Mouse (Mus musculus): Measurements from ENCODE around the gene Gm21680. TPM values are rescaled to one million over a fixed set of nuclear protein-coding genes. Genes with fewer than 3 reads are reported as not detected.
"Not testable (repeated sequence)": the region's sequence is repeated elsewhere in the genome, so short reads cannot be mapped to it uniquely, and the experiment has no call there.

Gene Gm21680
- total RNA-seq (2021): not detected

DNA sequence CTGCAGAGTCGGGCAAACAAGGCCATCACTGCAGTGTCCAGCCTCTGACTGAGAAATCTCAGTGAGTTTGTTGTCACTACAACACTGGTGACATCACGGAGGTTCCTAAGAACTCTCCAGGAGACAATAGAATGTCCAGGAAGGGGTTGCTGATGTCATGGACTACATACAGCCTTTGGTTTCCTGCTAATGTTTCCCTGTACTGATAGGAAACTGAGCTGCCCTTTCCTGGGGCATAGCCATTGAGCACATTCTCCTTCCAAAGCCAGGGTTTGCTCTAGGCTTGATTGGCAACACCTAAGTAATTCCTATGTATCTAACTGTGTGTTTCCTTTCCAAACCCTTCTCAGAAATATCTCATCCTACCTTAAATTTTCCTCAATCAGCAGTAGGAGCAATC, at the start of gene Gm21680:
Gene Gm21680, minus strand, starts transcription at position 101 of the 400 bp plus-strand sequence.
- intact Hi-C loops (cut with DNase I); DNase-seq: not testable (repeated sequence)

DNA sequence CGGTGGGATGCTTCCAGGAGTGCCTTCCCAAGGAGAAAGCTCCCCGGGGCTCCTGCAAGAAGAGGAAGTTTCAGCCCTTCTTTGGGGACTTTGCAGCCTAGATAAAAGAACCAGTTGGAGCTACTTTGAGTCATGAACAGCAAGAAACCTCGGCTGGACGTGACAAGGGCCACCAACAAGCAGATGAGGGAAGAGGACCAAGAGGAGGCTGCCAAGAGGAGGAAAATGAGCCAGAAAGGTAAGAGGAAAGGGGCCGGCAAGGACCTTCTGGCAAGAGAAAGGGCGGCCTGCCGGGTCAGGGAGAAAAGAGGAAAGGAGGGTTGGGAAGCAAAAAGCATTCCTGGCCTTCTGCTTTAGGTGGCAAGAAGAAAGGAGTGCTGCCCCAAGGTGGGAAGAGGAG, 35.2 kb upstream of the Gm21680 start:
- intact Hi-C loops (cut with DNase I); DNase-seq: not testable (repeated sequence)

DNA sequence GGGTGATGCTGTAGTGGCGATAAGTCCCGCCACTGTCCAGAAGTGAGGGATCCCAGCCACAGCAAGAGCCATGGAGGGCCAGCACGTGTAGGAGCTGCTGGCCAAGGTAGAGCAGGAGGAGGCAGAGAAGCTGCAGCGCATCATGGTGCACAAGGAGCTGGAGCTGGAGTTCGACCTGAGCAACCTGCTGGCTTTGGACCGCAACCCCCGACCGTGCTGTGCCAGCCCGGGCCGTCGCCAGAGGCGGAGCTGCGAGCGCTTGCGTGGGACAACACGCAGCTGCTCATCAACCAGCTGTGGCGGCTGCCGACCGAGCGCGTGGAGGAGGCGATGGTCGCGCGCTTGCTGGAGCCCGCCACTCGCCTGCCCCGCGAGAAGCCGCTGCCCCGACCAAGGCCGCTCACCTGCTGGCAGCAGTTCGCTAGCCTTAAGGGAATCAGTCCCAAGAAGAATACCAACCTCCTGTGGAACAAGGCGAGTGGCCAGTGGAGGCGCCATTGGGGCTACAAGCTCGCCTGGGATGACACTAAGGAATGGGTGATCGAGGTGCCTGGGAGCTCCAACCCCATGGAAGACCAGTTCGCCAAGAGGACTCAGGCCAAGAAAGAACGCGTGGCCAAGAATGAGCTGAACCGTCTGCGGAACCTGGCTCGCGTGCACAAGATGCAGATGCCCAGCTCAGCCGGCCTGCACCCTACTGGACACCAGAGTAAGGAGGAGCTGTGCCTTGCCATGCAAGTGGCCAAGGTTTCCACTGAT, 34.7 kb upstream of the Gm21680 start:
- DNase-seq: peak; percentile 60
- intact Hi-C loops (cut with DNase I): not testable (repeated sequence)

DNA sequence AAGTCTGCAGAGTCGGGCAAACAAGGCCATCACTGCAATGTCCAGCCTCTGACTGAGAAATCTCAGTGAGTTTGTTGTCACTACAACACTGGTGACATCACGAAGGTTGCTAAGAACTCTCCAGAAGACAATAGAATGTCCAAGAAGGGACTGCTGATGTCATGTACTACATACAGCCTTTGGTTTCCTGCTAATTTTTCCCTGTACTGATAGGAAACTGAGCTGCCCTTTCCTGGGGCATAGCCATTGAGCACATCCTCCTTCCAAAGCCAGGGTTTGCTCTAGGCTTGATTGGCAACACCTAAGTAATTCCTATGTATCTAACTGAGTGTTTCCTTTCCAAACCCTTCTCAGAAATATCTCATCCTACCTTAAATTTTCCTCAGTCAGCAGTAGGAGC, 32.2 kb upstream of the Gm21680 start, which contains the start of gene Gm1979:
Gene Gm1979, minus strand, starts transcription at position 101 of the 400 bp plus-strand sequence.
- intact Hi-C loops (cut with DNase I); DNase-seq: not testable (repeated sequence)

DNA sequence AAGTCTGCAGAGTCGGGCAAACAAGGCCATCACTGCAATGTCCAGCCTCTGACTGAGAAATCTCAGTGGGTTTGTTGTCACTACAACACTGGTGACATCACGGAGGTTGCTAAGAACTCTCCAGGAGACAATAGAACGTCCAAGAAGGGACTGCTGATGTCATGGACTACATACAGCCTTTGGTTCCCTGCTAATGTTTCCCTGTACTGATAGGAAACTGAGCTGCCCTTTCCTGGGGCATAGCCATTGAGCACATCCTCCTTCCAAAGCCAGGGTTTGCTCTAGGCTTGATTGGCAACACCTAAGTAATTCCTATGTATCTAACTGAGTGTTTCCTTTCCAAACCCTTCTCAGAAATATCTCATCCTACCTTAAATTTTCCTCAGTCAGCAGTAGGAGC, 16.1 kb upstream of the Gm21680 start, which contains the start of gene Gm21698:
Gene Gm21698, minus strand, starts transcription at position 101 of the 400 bp plus-strand sequence.
- DNase-seq; intact Hi-C loops (cut with DNase I): not testable (repeated sequence)

DNA sequence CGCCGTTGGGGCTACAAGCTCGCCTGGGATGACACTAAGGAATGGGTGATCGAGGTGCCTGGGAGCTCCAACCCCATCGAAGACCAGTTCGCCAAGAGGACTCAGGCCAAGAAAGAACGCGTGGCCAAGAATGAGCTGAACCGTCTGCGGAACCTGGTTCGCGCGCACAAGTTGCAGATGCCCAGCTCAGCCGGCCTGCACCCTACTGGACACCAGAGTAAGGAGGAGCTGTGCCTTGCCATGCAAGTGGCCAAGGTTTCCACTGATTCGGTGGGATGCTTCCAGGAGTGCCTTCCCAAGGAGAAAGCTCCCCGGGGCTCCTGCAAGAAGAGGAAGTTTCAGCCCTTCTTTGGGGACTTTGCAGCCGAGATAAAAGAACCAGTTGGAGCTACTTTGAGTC, 15.4 kb downstream of the Gm21680 start:
- intact Hi-C loops (cut with DNase I); DNase-seq: not testable (repeated sequence)

DNA sequence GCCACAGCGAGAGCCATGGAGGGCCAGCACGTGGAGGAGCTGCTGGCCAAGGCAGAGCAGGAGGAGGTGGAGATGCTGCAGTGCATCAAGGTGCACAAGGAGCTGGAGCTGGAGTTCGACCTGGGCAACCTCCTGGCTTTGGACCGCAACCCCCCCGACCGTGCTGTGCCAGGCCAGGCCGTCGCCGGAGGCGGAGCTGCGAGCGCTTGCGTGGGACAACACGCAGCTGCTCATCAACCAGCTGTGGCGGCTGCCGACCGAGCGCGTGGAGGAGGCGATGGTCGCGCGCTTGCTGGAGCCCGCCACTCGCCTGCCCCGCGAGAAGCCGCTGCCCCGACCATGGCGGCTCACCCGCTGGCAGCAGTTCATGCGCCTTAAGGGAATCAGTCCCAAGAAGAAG, 15.9 kb downstream of the Gm21680 start:
- DNase-seq; intact Hi-C loops (cut with DNase I): not testable (repeated sequence)

DNA sequence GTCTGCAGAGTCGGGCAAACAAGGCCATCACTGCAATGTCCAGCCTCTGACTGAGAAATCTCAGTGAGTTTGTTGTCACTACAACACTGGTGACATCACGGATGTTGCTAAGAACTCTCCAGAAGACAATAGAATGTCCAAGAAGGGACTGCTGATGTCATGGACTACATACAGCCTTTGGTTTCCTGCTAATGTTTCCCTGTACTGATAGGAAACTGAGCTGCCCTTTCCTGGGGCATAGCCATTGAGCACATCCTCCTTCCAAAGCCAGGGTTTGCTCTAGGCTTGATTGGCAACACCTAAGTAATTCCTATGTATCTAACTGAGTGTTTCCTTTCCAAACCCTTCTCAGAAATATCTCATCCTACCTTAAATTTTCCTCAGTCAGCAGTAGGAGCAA, 18.1 kb downstream of the Gm21680 start, which contains the start of gene Gm21671:
Gene Gm21671, minus strand, starts transcription at position 101 of the 400 bp plus-strand sequence.
- DNase-seq; intact Hi-C loops (cut with DNase I): not testable (repeated sequence)

DNA sequence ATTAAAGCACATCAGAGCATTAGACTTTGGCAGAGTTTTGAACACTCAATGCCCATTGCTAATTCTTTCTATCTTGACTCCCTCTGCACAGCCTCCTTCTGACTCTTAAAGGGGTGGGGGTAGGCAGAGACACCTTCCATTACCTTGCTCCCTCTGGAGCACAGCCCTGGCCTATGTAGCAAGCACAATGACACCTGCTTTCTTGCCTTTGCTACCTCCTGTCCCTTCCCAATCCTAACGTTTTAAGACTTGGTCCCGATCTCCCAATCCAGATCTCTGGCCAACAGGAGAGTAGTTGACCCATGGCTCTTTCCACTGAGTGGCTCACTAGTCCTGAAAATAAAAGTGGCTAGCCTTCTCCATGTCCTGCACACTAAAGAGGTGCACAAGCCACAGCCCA, 27.1 kb downstream of the Gm21680 start:
- DNase-seq; intact Hi-C loops (cut with DNase I): not testable (repeated sequence)

DNA sequence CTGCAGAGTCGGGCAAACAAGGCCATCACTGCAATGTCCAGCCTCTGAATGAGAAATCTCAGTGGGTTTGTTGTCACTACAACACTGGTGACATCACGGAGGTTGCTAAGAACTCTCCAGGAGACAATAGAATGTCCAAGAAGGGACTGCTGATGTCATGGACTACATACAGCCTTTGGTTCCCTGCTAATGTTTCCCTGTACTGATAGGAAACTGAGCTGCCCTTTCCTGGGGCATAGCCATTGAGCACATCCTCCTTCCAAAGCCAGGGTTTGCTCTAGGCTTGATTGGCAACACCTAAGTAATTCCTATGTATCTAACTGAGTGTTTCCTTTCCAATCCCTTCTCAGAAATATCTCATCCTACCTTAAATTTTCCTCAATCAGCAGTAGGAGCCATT, 30.2 kb downstream of the Gm21680 start, which contains the start of gene Gm21663:
Gene Gm21663, minus strand, starts transcription at position 101 of the 400 bp plus-strand sequence.
- intact Hi-C loops (cut with DNase I); DNase-seq: not testable (repeated sequence)

Other genes with a start within 250 kb of the Gm21680 start
- 100 to 1,000 TPM; 116 to 117 TPM for gene Actr3b, start 212.7 kb downstream of the Gm21680 start, total RNA-seq (2021)
- gene Gm21663, start 30.3 kb downstream of the Gm21680 start, total RNA-seq (2021): not detected
- not detected for gene Gm21671, start 18.2 kb downstream of the Gm21680 start, total RNA-seq (2021)
- gene Gm21698, start 16.0 kb upstream of the Gm21680 start, total RNA-seq (2021): not detected
- not detected for gene Gm1979, start 32.1 kb upstream of the Gm21680 start, total RNA-seq (2021)
- gene Gm5862, start 50.3 kb upstream of the Gm21680 start, total RNA-seq (2021): not detected
- not detected for gene Speer4a, start 66.9 kb upstream of the Gm21680 start, total RNA-seq (2021)
- gene Gm7347, start 85.9 kb upstream of the Gm21680 start, total RNA-seq (2021): not detected
- not detected for gene Gm10471, start 116.6 kb upstream of the Gm21680 start, total RNA-seq (2021)
- not detected for gene 5031410I06Rik, start 132.7 kb upstream of the Gm21680 start, total RNA-seq (2021)
- gene Gm10220, start 148.8 kb upstream of the Gm21680 start, total RNA-seq (2021): not detected